Mouse (Mus musculus) G1E (cell line): ENCODE measurements around the gene Capns1. TPM values are rescaled to one million over a fixed set of nuclear protein-coding genes. Genes with fewer than 3 reads are reported as not detected.

ENCODE experiments used
- ATAC-seq: 2 replicates; pipeline ENCODE4 v1.8.0; 2016; ENCODE audit warnings: mild to moderate bottlenecking; ENCODE audit not compliant: insufficient number of reproducible peaks, poor library complexity, low FRiP score, severe bottlenecking; ENCODE audit errors: extremely low read depth
- DNase-seq: peaks from one replicate; pipeline ENCODE4 v3.0.0; 2012; ENCODE audit warnings: low spot score
- H3K27me3 ChIP-seq: 2 replicates; pipeline ENCODE4 v1.6.1; 2012; ENCODE audit warnings: mild to moderate bottlenecking, low read length, inconsistent platforms; ENCODE audit not compliant: insufficient read depth
- H3K36me3 ChIP-seq: replicated peaks from 2 replicates; pipeline ENCODE3; 2012; ENCODE audit warnings: mild to moderate bottlenecking, inconsistent platforms
- H3K4me1 ChIP-seq: 2 replicates; pipeline ENCODE4 v1.6.1; 2012; ENCODE audit warnings: low read depth, low read length, inconsistent platforms, mixed read lengths; ENCODE audit not compliant: insufficient read depth
- H3K4me3 ChIP-seq: 2 replicates; pipeline ENCODE4 v1.5.1; 2012; ENCODE audit warnings: low read depth, mild to moderate bottlenecking, inconsistent platforms, low read length, moderate library complexity, mixed read lengths
- H3K9me3 ChIP-seq: replicated peaks from 2 replicates; pipeline ENCODE4 v1.6.1; 2012; ENCODE audit warnings: inconsistent platforms
- CTCF ChIP-seq: IDR thresholded peaks from 2 replicates; pipeline ENCODE4 v1.5.1; 2012; ENCODE audit warnings: low read depth, low read length, inconsistent platforms, mixed read lengths
- GATA1 ChIP-seq: IDR thresholded peaks from 2 replicates; pipeline ENCODE4 v1.6.1; 2012; ENCODE audit warnings: borderline replicate concordance, low read length, inconsistent platforms, mixed read lengths
- GATA2 ChIP-seq: IDR thresholded peaks from 2 replicates; pipeline ENCODE4 v1.6.1; 2012; ENCODE audit warnings: low read depth, low read length, inconsistent platforms, borderline replicate concordance
- POLR2AphosphoS5 ChIP-seq: IDR thresholded peaks from 2 replicates; pipeline ENCODE4 v1.6.1; 2012; ENCODE audit warnings: low read depth, low read length, inconsistent platforms; ENCODE audit not compliant: insufficient replicate concordance
- TAL1 ChIP-seq: conservative IDR thresholded peaks from 2 replicates; pipeline ENCODE4 v1.6.1; 2012; ENCODE audit warnings: low read depth, low read length, inconsistent platforms, mixed read lengths
- polyA plus RNA-seq: library from polyadenylated mRNA; stranded (reverse); fragments of >175 nt; gene quantifications from 2 replicates; pipeline ENCODE4 v1.2.3, GENCODE M21; 2012
- total RNA-seq, 2 experiments: library from RNA; stranded (forward) in 1 of 2; stranded (reverse) in 1 of 2; fragments of 200-1000 nt in 1 of 2; fragments of >200 nt in 1 of 2; fragmentation: Nextera tagmentation in 1 of 2; gene quantifications; 2 replicates each; pipeline ENCODE4 v1.2.3; 2014 to 2017

The Capns1 gene
- total and polyA plus RNA-seq, 3 experiments: 98.4 to 313 (median 182) TPM

DNA sequence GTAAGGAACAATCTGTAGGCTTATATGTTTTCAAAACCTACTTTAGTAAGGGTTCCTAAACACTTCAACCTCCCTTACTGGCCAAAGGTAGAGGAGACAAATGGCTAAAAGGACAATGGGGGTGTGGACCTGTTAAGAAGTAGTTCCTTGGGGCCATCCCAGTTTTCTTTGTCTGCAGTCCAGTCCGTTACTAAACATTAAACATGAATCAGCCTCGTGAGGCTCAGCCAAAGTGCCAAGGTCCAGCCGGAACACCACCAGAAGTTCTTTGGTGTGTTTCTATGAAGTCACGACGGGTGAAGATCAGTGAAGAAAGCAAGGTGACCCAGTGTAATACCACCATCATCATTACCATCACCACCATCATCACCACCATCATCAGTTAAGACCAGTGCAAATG lies 51.6 kb downstream of the Capns1 start:
- Histone ChIP-seq H3K4me3 (no peak overlapping the region), H3K36me3 (peaks cover 78% of the 10 kb centered on the region), H3K4me1 (no peaks in the 10 kb centered on the region), H3K9me3 (peaks cover 72% of the 10 kb centered on the region), H3K27me3 (no peaks in the 10 kb centered on the region)
- TF ChIP-seq TAL1 (no peak), GATA2 (no peak), POLR2AphosphoS5 (no peak), GATA1 (no peak), CTCF (no peak)
- ATAC-seq (no peak), DNase-seq (no peak)

DNA sequence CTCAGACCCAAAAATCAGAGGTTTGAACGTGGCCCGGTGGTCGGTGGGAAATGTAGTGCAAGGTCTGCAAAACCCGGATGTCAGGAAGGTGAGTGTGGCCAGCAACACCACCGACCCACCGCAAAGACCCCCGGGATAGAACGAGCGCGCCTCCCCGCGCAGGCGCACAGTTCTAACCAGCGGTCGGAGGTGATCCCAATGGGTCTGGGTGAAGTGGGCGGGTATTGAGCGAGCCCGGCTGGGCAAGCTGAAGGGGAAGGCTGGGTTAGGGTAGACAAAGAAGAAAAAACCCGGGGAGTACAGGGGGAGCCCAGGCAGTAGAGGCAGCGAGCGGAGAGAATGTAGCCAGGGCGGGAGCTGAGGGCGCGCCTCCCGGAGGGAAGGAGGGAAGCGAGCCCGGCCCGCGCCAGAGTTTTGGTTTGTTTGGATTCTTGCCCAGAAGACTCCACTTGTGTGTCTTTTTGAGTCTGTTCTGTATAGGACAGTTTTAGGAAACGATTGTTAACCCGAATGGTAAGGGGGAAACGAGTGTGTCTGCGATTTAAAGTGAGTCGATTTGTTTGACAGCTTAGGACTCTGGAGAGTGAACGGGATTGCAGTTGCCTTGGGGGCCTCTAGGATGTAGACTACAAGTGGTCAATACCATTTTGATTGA lies 54.9 kb downstream of the Capns1 start:
- Histone ChIP-seq H3K4me3 (no peak overlapping the region), H3K4me1 (no peaks in the 10 kb centered on the region), H3K36me3 (peaks cover 70% of the 10 kb centered on the region), H3K27me3 (no peaks in the 10 kb centered on the region), H3K9me3 (peaks cover 45% of the 10 kb centered on the region)
- no peak for ATAC-seq
- TF ChIP-seq POLR2AphosphoS5 (no peak), GATA2 (no peak), GATA1 (no peak), TAL1 (no peak), CTCF (no peak)
- DNase-seq: no peak

DNA sequence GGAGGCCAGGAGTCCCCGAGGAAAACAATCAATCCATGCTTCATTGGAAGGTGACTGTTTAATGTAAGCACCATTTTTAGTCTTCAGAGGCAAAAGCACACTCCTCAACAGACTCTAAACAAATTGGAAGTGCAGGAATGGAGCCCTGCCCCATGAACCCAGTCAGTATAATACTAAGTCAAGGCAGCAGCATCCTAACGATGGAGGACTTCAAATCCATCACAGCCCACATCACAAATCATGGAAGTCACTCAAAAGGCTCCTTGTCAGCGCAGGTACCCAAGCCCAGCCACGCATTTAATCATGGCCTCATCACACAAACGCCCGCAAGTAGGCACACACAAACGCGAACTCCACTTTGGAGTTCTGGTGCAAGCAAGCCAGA lies 55.4 kb downstream of the Capns1 start:
- H3K9me3 ChIP-seq: peaks cover 39% of the 10 kb centered on the region
- DNase-seq (no peak), ATAC-seq (no peak)
- TF ChIP-seq GATA1 (no peak), CTCF (no peak), TAL1 (no peak), GATA2 (no peak), POLR2AphosphoS5 (no peak)
- no peak overlapping the region for H3K4me3 ChIP-seq
- no peaks in the 10 kb centered on the region for H3K4me1 ChIP-seq
- H3K27me3 ChIP-seq: no peaks in the 10 kb centered on the region
- peaks cover 69% of the 10 kb centered on the region for H3K36me3 ChIP-seq

Other genes starting within 250 kb of the Capns1 start
Only the 20 nearest of the 25 such genes appear.
- 18.6 and 22.0 TPM in 2 replicates for gene Zfp568, start 214.9 kb downstream of the Capns1 start, total RNA-seq (2014; fragmentation: Nextera tagmentation)
- gene Zfp568, start 214.9 kb downstream of the Capns1 start, total RNA-seq (2017): 24.4 and 26.2 TPM in 2 replicates
- 3.9 and 5.1 TPM in 2 replicates for gene Zfp568, start 214.9 kb downstream of the Capns1 start, polyA plus RNA-seq
- not detected in 2 replicates for gene Zfp14, start 147.4 kb downstream of the Capns1 start, total RNA-seq (2014; fragmentation: Nextera tagmentation)
- gene Zfp14, start 147.4 kb downstream of the Capns1 start, total RNA-seq (2017): 0.05 and 0.17 TPM in 2 replicates
- gene Zfp14, start 147.4 kb downstream of the Capns1 start, polyA plus RNA-seq: not detected in 2 replicates
- 2.7 and 5.9 TPM in 2 replicates for gene Zfp82, start 125.9 kb downstream of the Capns1 start, total RNA-seq (2014; fragmentation: Nextera tagmentation)
- gene Zfp82, start 125.9 kb downstream of the Capns1 start, total RNA-seq (2017): 3.5 and 4.2 TPM in 2 replicates
- gene Zfp82, start 125.9 kb downstream of the Capns1 start, polyA plus RNA-seq: 0.17 and 0.25 TPM in 2 replicates
- 0.90 TPM in 1 of 2 replicates, not detected in the other for gene Gm26920, start 108.4 kb downstream of the Capns1 start, total RNA-seq (2014; fragmentation: Nextera tagmentation)
- gene Gm26920, start 108.4 kb downstream of the Capns1 start, total RNA-seq (2017): not detected in 2 replicates
- gene Gm26920, start 108.4 kb downstream of the Capns1 start, polyA plus RNA-seq: not detected in 2 replicates
- gene Zfp566, start 108.3 kb downstream of the Capns1 start, total RNA-seq (2014; fragmentation: Nextera tagmentation): 5.6 and 7.5 TPM in 2 replicates
- 2.0 and 2.8 TPM in 2 replicates for gene Zfp566, start 108.3 kb downstream of the Capns1 start, total RNA-seq (2017)
- 1.8 TPM in 2 replicates for gene Zfp566, start 108.3 kb downstream of the Capns1 start, polyA plus RNA-seq
- gene Zfp260, start 104.0 kb downstream of the Capns1 start, total RNA-seq (2014; fragmentation: Nextera tagmentation): 29.5 and 36.0 TPM in 2 replicates
- 22.9 and 24.6 TPM in 2 replicates for gene Zfp260, start 104.0 kb downstream of the Capns1 start, total RNA-seq (2017)
- 0.15 and 0.30 TPM in 2 replicates for gene Zfp260, start 104.0 kb downstream of the Capns1 start, polyA plus RNA-seq
- gene Zfp382, start 76.9 kb downstream of the Capns1 start, total RNA-seq (2014; fragmentation: Nextera tagmentation): 5.8 and 8.7 TPM in 2 replicates
- gene Zfp382, start 76.9 kb downstream of the Capns1 start, total RNA-seq (2017): 6.7 and 6.8 TPM in 2 replicates
- gene Zfp382, start 76.9 kb downstream of the Capns1 start, polyA plus RNA-seq: 2.4 and 2.6 TPM in 2 replicates
- gene Zfp146, start 29.1 kb downstream of the Capns1 start, total RNA-seq (2014; fragmentation: Nextera tagmentation): 123 and 124 TPM in 2 replicates
- 74.8 and 77.9 TPM in 2 replicates for gene Zfp146, start 29.1 kb downstream of the Capns1 start, total RNA-seq (2017)
- 4.6 and 12.7 TPM in 2 replicates for gene Zfp146, start 29.1 kb downstream of the Capns1 start, polyA plus RNA-seq
- gene Cox7a1, start 14.7 kb downstream of the Capns1 start, total RNA-seq (2014; fragmentation: Nextera tagmentation): 16.0 and 19.4 TPM in 2 replicates
- 55.2 and 57.0 TPM in 2 replicates for gene Cox7a1, start 14.7 kb downstream of the Capns1 start, total RNA-seq (2017)
- gene Cox7a1, start 14.7 kb downstream of the Capns1 start, polyA plus RNA-seq: 23.4 and 32.4 TPM in 2 replicates
- 23.0 and 34.5 TPM in 2 replicates for gene Polr2i, start 33.1 kb upstream of the Capns1 start, total RNA-seq (2014; fragmentation: Nextera tagmentation)
- gene Polr2i, start 33.1 kb upstream of the Capns1 start, total RNA-seq (2017): 58.7 and 66.6 TPM in 2 replicates
- 66.9 and 79.0 TPM in 2 replicates for gene Polr2i, start 33.1 kb upstream of the Capns1 start, polyA plus RNA-seq
- gene Tbcb, start 33.5 kb upstream of the Capns1 start, total RNA-seq (2014; fragmentation: Nextera tagmentation): 18.9 and 19.7 TPM in 2 replicates
- gene Tbcb, start 33.5 kb upstream of the Capns1 start, total RNA-seq (2017): 30.8 and 38.1 TPM in 2 replicates
- gene Tbcb, start 33.5 kb upstream of the Capns1 start, polyA plus RNA-seq: 20.7 and 38.1 TPM in 2 replicates
- gene Ovol3, start 36.9 kb upstream of the Capns1 start, total RNA-seq (2014; fragmentation: Nextera tagmentation): not detected in 2 replicates
- not detected in 2 replicates for gene Ovol3, start 36.9 kb upstream of the Capns1 start, total RNA-seq (2017)
- not detected in 2 replicates for gene Ovol3, start 36.9 kb upstream of the Capns1 start, polyA plus RNA-seq
- 1.4 and 2.2 TPM in 2 replicates for gene Thap8, start 81.3 kb upstream of the Capns1 start, total RNA-seq (2014; fragmentation: Nextera tagmentation)
- gene Thap8, start 81.3 kb upstream of the Capns1 start, total RNA-seq (2017): 0.64 and 1.1 TPM in 2 replicates
- gene Thap8, start 81.3 kb upstream of the Capns1 start, polyA plus RNA-seq: 0.10 TPM in 1 of 2 replicates, not detected in the other
- gene Wdr62, start 81.6 kb upstream of the Capns1 start, total RNA-seq (2014; fragmentation: Nextera tagmentation): 16.5 and 57.9 TPM in 2 replicates
- 7.0 and 8.2 TPM in 2 replicates for gene Wdr62, start 81.6 kb upstream of the Capns1 start, total RNA-seq (2017)
- 40.3 and 59.1 TPM in 2 replicates for gene Wdr62, start 81.6 kb upstream of the Capns1 start, polyA plus RNA-seq
- gene Clip3, start 92.9 kb upstream of the Capns1 start, total RNA-seq (2014; fragmentation: Nextera tagmentation): not detected in 2 replicates
- gene Clip3, start 92.9 kb upstream of the Capns1 start, total RNA-seq (2017): 0.33 TPM in 1 of 2 replicates, not detected in the other
- not detected in 2 replicates for gene Clip3, start 92.9 kb upstream of the Capns1 start, polyA plus RNA-seq
- 17.2 and 22.1 TPM in 2 replicates for gene Alkbh6, start 109.9 kb upstream of the Capns1 start, total RNA-seq (2014; fragmentation: Nextera tagmentation)
- gene Alkbh6, start 109.9 kb upstream of the Capns1 start, total RNA-seq (2017): 18.5 and 24.1 TPM in 2 replicates
- 44.2 and 52.2 TPM in 2 replicates for gene Alkbh6, start 109.9 kb upstream of the Capns1 start, polyA plus RNA-seq
- 2.1 and 5.4 TPM in 2 replicates for gene Syne4, start 116.0 kb upstream of the Capns1 start, total RNA-seq (2014; fragmentation: Nextera tagmentation)
- 1.0 and 2.6 TPM in 2 replicates for gene Syne4, start 116.0 kb upstream of the Capns1 start, total RNA-seq (2017)
- 2.8 and 4.0 TPM in 2 replicates for gene Syne4, start 116.0 kb upstream of the Capns1 start, polyA plus RNA-seq
- gene E130208F15Rik, start 122.9 kb upstream of the Capns1 start, total RNA-seq (2014; fragmentation: Nextera tagmentation): 1.3 and 1.6 TPM in 2 replicates
- gene E130208F15Rik, start 122.9 kb upstream of the Capns1 start, total RNA-seq (2017): 2.3 and 2.4 TPM in 2 replicates
- gene E130208F15Rik, start 122.9 kb upstream of the Capns1 start, polyA plus RNA-seq: 0.49 and 0.85 TPM in 2 replicates
- gene Sdhaf1, start 125.1 kb upstream of the Capns1 start, total RNA-seq (2014; fragmentation: Nextera tagmentation): 4.1 and 4.3 TPM in 2 replicates
- 8.9 and 11.4 TPM in 2 replicates for gene Sdhaf1, start 125.1 kb upstream of the Capns1 start, total RNA-seq (2017)
- gene Sdhaf1, start 125.1 kb upstream of the Capns1 start, polyA plus RNA-seq: 9.2 and 11.7 TPM in 2 replicates
- not detected in 2 replicates for gene Lrfn3, start 164.0 kb upstream of the Capns1 start, total RNA-seq (2014; fragmentation: Nextera tagmentation)
- gene Lrfn3, start 164.0 kb upstream of the Capns1 start, total RNA-seq (2017): 0.11 and 0.12 TPM in 2 replicates
- gene Lrfn3, start 164.0 kb upstream of the Capns1 start, polyA plus RNA-seq: not detected in 2 replicates